Mouse (Mus musculus) bone marrow macrophage, adult 2 months (primary cell): ENCODE measurements at regions not wholly inside any gene's neighbourhood (a gene's known extent, or its start where the extent isn't known, plus 50 kb on each side); places are given as distances from the start of the nearest gene placed in this dataset.

ENCODE experiments used
- H3K27ac ChIP-seq: 2 replicates; pipeline ENCODE4 v1.5.1; 2012; ENCODE audit warnings: low read depth, low read length; ENCODE audit not compliant: insufficient read depth
- H3K4me1 ChIP-seq: 2 replicates; pipeline ENCODE4 v1.6.1; 2012; ENCODE audit warnings: low read length; ENCODE audit not compliant: control insufficient read depth, insufficient read depth
- H3K4me3 ChIP-seq: 2 replicates; pipeline ENCODE4 v1.5.1; 2012; ENCODE audit warnings: mild to moderate bottlenecking, low read length, moderate library complexity; ENCODE audit not compliant: insufficient read depth
- CTCF ChIP-seq: IDR thresholded peaks from 2 replicates; pipeline ENCODE4 v1.5.1; 2012; ENCODE audit warnings: low read depth, mild to moderate bottlenecking, low read length, moderate library complexity
- POLR2A ChIP-seq: IDR thresholded peaks from 2 replicates; pipeline ENCODE4 v1.6.1; 2012; ENCODE audit warnings: mild to moderate bottlenecking, low read depth, low read length, borderline replicate concordance

DNA sequence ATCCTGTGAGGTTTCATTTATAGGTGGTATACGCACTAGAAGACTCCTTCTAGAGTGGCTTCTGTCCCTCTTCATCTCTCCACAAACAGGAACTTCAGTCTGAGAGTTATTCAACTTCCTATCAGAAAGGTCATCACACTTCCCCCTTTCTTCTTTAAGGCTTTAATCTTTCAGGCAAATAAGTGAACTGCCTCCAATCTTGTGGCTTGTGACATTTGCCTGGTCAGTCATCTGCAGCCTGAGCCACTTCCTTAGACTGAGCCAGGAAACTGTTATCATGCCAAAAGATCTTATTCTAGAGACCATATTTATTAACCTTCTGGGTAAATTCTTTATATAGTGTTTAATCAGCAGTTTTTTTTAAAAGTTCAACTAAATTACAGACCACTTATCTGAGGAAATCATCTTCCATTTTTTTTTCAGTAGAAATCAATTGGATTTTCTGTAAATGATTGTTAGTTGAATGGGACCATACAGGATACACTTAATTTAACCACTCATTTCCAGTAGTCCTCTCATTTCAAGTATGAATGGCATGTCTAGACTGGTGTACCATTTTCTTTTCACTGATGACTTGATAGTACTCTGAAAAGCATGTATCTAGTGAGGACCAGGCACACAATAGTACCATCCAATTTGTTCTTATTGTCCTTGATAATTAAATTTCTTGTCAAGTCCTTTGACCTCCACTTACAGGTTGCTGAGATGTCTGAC lies 234.4 kb downstream of the Rprm start:
- TF ChIP-seq POLR2A (no peak), CTCF (no peak)
- no peak overlapping the region for H3K4me3 ChIP-seq
- peaks cover 10% of the 10 kb centered on the region for H3K4me1 ChIP-seq
- H3K27ac ChIP-seq: peak overlapping the region; percentile 52
